Mouse (Mus musculus) hindbrain, postnatal 0 days (tissue): Measurements from ENCODE around the gene Cnih3. TPM values are rescaled to one million over a fixed set of nuclear protein-coding genes. Genes with fewer than 3 reads are reported as not detected.
A peak's percentile ranks its signal among the peaks of the same experiment; 100 is the strongest.

Source experiments
- ATAC-seq: fragments of 200-750 bp; cut with Nextera tagmentation; 2 replicates; pipeline ENCODE4 v1.8.0; 2017; ENCODE audit warnings: mild to moderate bottlenecking, moderate TSS enrichment, moderate library complexity
- DNase-seq: peaks from one replicate; pipeline ENCODE4 v3.0.0-alpha.2; 2015; ENCODE audit warnings: low spot score
- H3K27ac ChIP-seq: fragments of 300-500 bp; sonication (generic); 2 replicates; pipeline ENCODE4 v1.5.1; 2014; ENCODE audit warnings: mild to moderate bottlenecking
- H3K27me3 ChIP-seq: fragments of 300-500 bp; sonication (generic); 2 replicates; pipeline ENCODE4 v1.6.1; 2014; ENCODE audit warnings: low read length, mixed read lengths; ENCODE audit not compliant: insufficient read depth
- H3K36me3 ChIP-seq: fragments of 300-500 bp; sonication (generic); 2 replicates; pipeline ENCODE4 v1.6.1; 2014; ENCODE audit warnings: low read length, mixed read lengths; ENCODE audit not compliant: insufficient read depth
- H3K4me1 ChIP-seq: fragments of 300-500 bp; sonication (generic); 2 replicates; pipeline ENCODE4 v1.6.1; 2014; ENCODE audit warnings: antibody characterized with exemption, low read length, mixed read lengths; ENCODE audit not compliant: insufficient read depth
- H3K4me2 ChIP-seq: fragments of 300-500 bp; sonication (generic); 2 replicates; pipeline ENCODE4 v1.6.1; 2014; ENCODE audit warnings: low read depth, mild to moderate bottlenecking, low read length, moderate library complexity, mixed read lengths
- H3K4me3 ChIP-seq: fragments of 300-500 bp; sonication (generic); 2 replicates; pipeline ENCODE4 v1.5.1; 2014; ENCODE audit warnings: low read length
- H3K9ac ChIP-seq: fragments of 300-500 bp; sonication (generic); replicated peaks from 2 replicates; pipeline ENCODE4 v1.6.1; 2014; ENCODE audit warnings: mild to moderate bottlenecking, low read length, moderate library complexity, mixed read lengths
- H3K9me3 ChIP-seq: fragments of 300-500 bp; sonication (generic); 2 replicates; pipeline ENCODE4 v1.6.1; 2016; ENCODE audit warnings: low read length, mixed read lengths
- CTCF ChIP-seq: IDR thresholded peaks from 2 replicates; pipeline ENCODE4 v1.5.1; 2016; ENCODE audit warnings: antibody characterized with exemption, control low read depth, low read depth
- WGBS: fragments of 180-500 bp; shearing (Covaris S2); extraction: QIAGEN DNeasy Blood & Tissue Kit; methylation state at CpG from one replicate; pipeline ENCODE4 v1.1.7; 2014; 5-methylcytosine and 5-hydroxymethylcytosine counted together
- polyA plus RNA-seq: library from polyadenylated mRNA; unstranded; fragments of >200 nt; fragmentation: Nextera tagmentation; extraction: Ambion mirVana; gene quantifications from 2 replicates; pipeline ENCODE4 v1.2.1, GENCODE M21; 2015
- total RNA-seq: library from RNA; depleted of rRNA; stranded (reverse); fragments of >200 nt; gene quantifications from 2 replicates; pipeline ENCODE4 v1.2.3, GENCODE M21; 2014

Cnih3 gene
- total and polyA plus RNA-seq, 2 experiments from 2014 or later: 13.2 to 23.0 TPM

- Histone ChIP-seq H3K9ac (no peak overlapping the region), H3K27ac (no peak overlapping the region), H3K27me3 (no peaks in the 10 kb centered on the region), H3K9me3 (no peaks in the 10 kb centered on the region), H3K4me2 (no peak overlapping the region), H3K4me3 (no peak overlapping the region), H3K4me1 (0 out of 2 replicates have a peak, but pooled peaks cover 6% of the 10 kb centered on the region), H3K36me3 (no peaks in the 10 kb centered on the region)
- WGBS: 80% methylated on average over 9 of the region's 9 CpGs
- ATAC-seq (no peak), DNase-seq (no peak)
- TF ChIP-seq CTCF: no peak
Observed at GRCm38 (mm10) chr1:181409693-181410092, 57.3 kb downstream of the Cnih3 start.

GRCm38 (mm10) chr1:181410647-181411254 is 58.3 kb downstream of the Cnih3 start:
- H3K4me1 ChIP-seq: 0 out of 2 replicates have a peak, but pooled peaks cover 6% of the 10 kb centered on the region
- H3K9ac ChIP-seq: no peak overlapping the region
- no peaks in the 10 kb centered on the region for H3K36me3 ChIP-seq
- H3K27ac ChIP-seq: no peak overlapping the region
- no peaks in the 10 kb centered on the region for H3K27me3 ChIP-seq
- no peaks in the 10 kb centered on the region for H3K9me3 ChIP-seq
- no peak for TF ChIP-seq CTCF
- 20% methylated on average over 8 of the region's 8 CpGs for WGBS
- H3K4me3 ChIP-seq: no peak overlapping the region
- no peak overlapping the region for H3K4me2 ChIP-seq
- DNase-seq (no peak), ATAC-seq (no peak)

GRCm38 (mm10) chr1:181414985-181415384 is 62.6 kb downstream of the Cnih3 start:
- Histone ChIP-seq H3K36me3 (no peaks in the 10 kb centered on the region), H3K4me2 (no peak overlapping the region), H3K9ac (no peak overlapping the region), H3K9me3 (no peaks in the 10 kb centered on the region), H3K27ac (no peak overlapping the region), H3K4me1 (0 out of 2 replicates have a peak, but pooled peaks cover 4% of the 10 kb centered on the region), H3K4me3 (no peak overlapping the region), H3K27me3 (no peaks in the 10 kb centered on the region)
- DNase-seq: no peak
- TF ChIP-seq CTCF: no peak
- WGBS: 70% methylated on average over 2 of the region's 2 CpGs
- ATAC-seq: no peak

- no peak overlapping the region for H3K4me3 ChIP-seq
- H3K9ac ChIP-seq: no peak overlapping the region
- no peak for DNase-seq
- WGBS: 78% methylated on average over 9 of the region's 9 CpGs
- 0 out of 2 replicates have a peak, but pooled peaks cover 4% of the 10 kb centered on the region for H3K4me1 ChIP-seq
- H3K4me2 ChIP-seq: no peak overlapping the region
- TF ChIP-seq CTCF: no peak
- H3K36me3 ChIP-seq: no peaks in the 10 kb centered on the region
- no peaks in the 10 kb centered on the region for H3K9me3 ChIP-seq
- H3K27ac ChIP-seq: no peak overlapping the region
- H3K27me3 ChIP-seq: no peaks in the 10 kb centered on the region
- ATAC-seq: no peak
Observed at GRCm38 (mm10) chr1:181416841-181417240, 64.4 kb downstream of the Cnih3 start.

GRCm38 (mm10) chr1:181417937-181418523 is 65.6 kb downstream of the Cnih3 start:
- 58% methylated on average over 6 of the region's 6 CpGs for WGBS
- no peaks in the 10 kb centered on the region for H3K9me3 ChIP-seq
- H3K4me3 ChIP-seq: no peak overlapping the region
- no peak overlapping the region for H3K4me2 ChIP-seq
- no peak overlapping the region for H3K9ac ChIP-seq
- H3K27me3 ChIP-seq: no peaks in the 10 kb centered on the region
- TF ChIP-seq CTCF: no peak
- H3K36me3 ChIP-seq: no peaks in the 10 kb centered on the region
- DNase-seq (peak; percentile 58), ATAC-seq (no peak)
- no peak overlapping the region for H3K27ac ChIP-seq
- H3K4me1 ChIP-seq: 0 out of 2 replicates have a peak, but pooled peaks cover 7% of the 10 kb centered on the region

- H3K36me3 ChIP-seq: no peaks in the 10 kb centered on the region
- H3K4me2 ChIP-seq: peak overlapping the region; percentile 27; the same call in 1 of the 2 replicates
- H3K27ac ChIP-seq: no peak overlapping the region
- TF ChIP-seq CTCF: no peak
- H3K4me3 ChIP-seq: no peak overlapping the region
- no peak overlapping the region for H3K9ac ChIP-seq
- H3K9me3 ChIP-seq: no peaks in the 10 kb centered on the region
- no peaks in the 10 kb centered on the region for H3K27me3 ChIP-seq
- peak; percentile 55 for DNase-seq
- 0 out of 2 replicates have a peak, but pooled peaks cover 7% of the 10 kb centered on the region for H3K4me1 ChIP-seq
- WGBS: 16% methylated on average over 11 of the region's 11 CpGs
- peak; percentile 67 for ATAC-seq
Observed at GRCm38 (mm10) chr1:181420080-181420536, 67.7 kb downstream of the Cnih3 start.

GRCm38 (mm10) chr1:181422796-181423195 is 70.4 kb downstream of the Cnih3 start:
- ATAC-seq: no peak
- Histone ChIP-seq H3K4me2 (no peak overlapping the region), H3K9ac (no peak overlapping the region), H3K27me3 (no peaks in the 10 kb centered on the region), H3K27ac (no peak overlapping the region), H3K4me1 (0 out of 2 replicates have a peak, but pooled peaks cover 7% of the 10 kb centered on the region), H3K36me3 (no peaks in the 10 kb centered on the region), H3K9me3 (no peaks in the 10 kb centered on the region), H3K4me3 (no peak overlapping the region)
- no peak for TF ChIP-seq CTCF
- DNase-seq: peak; percentile 29
- WGBS: 39% methylated on average over 6 of the region's 6 CpGs
